Mouse (Mus musculus): ENCODE results near the gene Gstm4.

GRCm38 (mm10) chr3:108087329-108087728 is 42.6 kb upstream of the Gstm4 start:
- TF ChIP-seq EP300 (IDR thresholded peaks at IDR 0.05; ENCODE audit: low read depth) (no peak), CTCF (IDR thresholded peaks at IDR 0.05; ENCODE audit: low read depth) (no peak)

Data from liver, postnatal 0 days (tissue).